Mouse (Mus musculus) heart, postnatal 0 days (tissue): ENCODE measurements around the gene Abhd17c.

Experiments used
- CTCF ChIP-seq: IDR thresholded peaks from 2 replicates; pipeline ENCODE4 v1.5.1; 2016; ENCODE audit warnings: antibody characterized with exemption, control low read depth, low read depth
- EP300 ChIP-seq: IDR thresholded peaks from 2 replicates; pipeline ENCODE4 v1.6.1; 2016; ENCODE audit warnings: antibody characterized with exemption, low read depth

DNA sequence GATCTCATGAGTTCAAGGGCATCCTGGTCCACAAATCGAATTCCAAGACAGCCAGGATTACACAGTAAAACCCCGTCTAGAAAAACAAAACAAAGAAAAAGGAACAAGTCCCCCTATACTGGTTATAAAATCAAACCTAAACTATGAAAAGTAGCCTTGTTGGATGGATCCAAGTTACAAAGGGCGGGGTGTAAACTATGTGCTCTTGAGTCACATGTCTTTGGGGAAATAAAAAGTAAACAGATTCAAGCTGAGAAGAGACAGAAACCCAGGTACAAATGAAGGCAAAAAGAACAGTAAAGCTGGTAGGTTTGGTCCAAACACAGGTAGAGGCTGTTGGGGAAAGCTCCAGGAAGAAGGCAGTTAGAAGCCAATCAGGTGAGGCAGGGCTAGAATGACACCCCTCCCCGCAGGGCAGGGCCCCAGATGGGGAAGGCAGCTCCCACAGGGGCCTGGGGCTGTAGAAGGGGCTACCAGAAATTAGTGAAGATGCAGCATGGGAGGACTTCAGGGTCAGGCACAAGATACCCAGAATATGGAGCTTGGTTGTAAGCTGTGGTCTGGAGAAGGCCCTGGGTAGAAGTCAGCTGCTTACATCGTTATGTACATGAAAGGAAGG, 31.4 kb downstream of the Abhd17c start:
- TF ChIP-seq CTCF (no peak), EP300 (no peak)
